Mouse (Mus musculus): ENCODE measurements around the gene Cd82. TPM values are rescaled to one million over a fixed set of nuclear protein-coding genes. Genes with fewer than 3 reads are reported as not detected.

The Cd82 gene
- polyA plus RNA-seq, 1 experiment = 42.7 TPM

DNA sequence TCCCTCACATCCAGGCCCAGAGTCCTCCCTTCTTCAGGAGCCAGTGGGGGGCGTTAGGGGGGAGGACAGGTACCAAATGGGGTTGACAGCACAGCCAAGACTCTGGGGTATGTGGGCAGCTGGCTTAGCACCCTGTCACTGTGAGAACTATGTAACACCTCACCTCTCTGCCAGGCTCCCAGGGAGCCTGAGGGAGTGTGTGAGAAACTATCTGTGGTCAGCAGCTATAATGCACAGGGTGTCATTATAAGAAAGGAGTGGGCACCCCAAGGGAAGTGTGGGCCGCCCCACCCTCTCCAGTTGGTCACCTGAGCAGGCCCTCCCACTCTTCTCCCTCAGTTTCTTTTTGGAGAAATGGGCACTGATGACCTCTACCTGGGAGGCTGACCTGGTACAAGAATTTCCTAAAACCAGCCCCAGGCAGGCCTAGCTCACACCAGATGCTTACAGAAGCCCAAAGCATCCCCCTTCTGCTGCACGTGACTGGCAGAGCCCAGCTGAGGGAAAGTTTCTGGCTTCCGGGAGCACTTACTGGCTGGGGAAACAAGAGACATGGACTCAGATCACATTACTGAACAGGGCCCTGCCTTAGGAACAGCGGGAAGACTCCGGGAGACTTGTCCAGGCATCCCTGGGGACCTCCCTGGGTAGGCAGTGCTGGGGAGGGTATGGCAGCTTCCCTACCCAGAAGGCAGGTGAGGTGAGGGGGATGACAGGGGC lies 11.6 kb downstream of the Cd82 start:
- H3K27me3 ChIP-seq (ENCODE audit: control insufficient read depth) = no peaks in the 10 kb centered on the region
- peaks cover 100% of the 10 kb centered on the region for H3K36me3 ChIP-seq (ENCODE audit: control insufficient read depth)
- peaks cover 100% of the 10 kb centered on the region for H3K4me1 ChIP-seq (ENCODE audit: control insufficient read depth)
- H3K4me3 ChIP-seq (replicated peaks) = no peak overlapping the region
- no peaks in the 10 kb centered on the region for H3K9me3 ChIP-seq (ENCODE audit: control insufficient read depth, low read length)
- TF ChIP-seq GATA1 (IDR thresholded peaks at IDR 0.05; ENCODE audit: low read length) (no peak), TAL1 (IDR thresholded peaks at IDR 0.05; ENCODE audit: low read length) (no peak)

GRCm38 (mm10) chr2:93450695-93451094 lies 12.2 kb downstream of the Cd82 start:
- H3K27me3 ChIP-seq (ENCODE audit: control insufficient read depth) = no peaks in the 10 kb centered on the region
- H3K4me1 ChIP-seq (ENCODE audit: control insufficient read depth) = peaks cover 100% of the 10 kb centered on the region

DNA sequence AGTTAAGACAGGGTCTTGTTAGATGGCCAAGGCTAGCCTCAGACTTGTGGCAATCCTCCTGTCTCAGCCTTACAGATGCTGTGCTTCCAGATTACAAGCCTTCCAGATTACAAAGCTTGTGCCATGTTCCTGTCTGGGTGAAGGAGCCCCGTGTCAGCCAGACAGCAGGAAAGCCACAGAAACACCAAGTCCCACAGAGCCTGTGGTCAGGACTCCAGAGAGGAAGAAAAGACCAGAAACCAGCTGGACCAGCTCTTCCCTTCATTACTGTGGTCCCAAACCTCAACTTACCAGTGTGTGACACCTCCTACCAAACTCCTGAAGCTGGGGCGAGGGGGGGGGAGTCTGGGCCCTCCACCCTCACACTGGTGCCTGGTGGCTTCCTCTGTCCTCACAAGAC lies 13.3 kb downstream of the Cd82 start:
- Histone ChIP-seq H3K36me3 (ENCODE audit: control insufficient read depth) (peaks cover 100% of the 10 kb centered on the region), H3K27me3 (ENCODE audit: control insufficient read depth) (no peaks in the 10 kb centered on the region), H3K9me3 (ENCODE audit: control insufficient read depth, low read length) (no peaks in the 10 kb centered on the region), H3K4me1 (ENCODE audit: control insufficient read depth) (peaks cover 100% of the 10 kb centered on the region), H3K4me3 (replicated peaks) (no peak overlapping the region)
- TF ChIP-seq GATA1 (IDR thresholded peaks at IDR 0.05; ENCODE audit: low read length) = no peak
- TF ChIP-seq TAL1 (IDR thresholded peaks at IDR 0.05; ENCODE audit: low read length) = no peak

More at GRCm38 (mm10) chr2:93450695-93451094, 12.2 kb downstream of the Cd82 start:
- Histone ChIP-seq H3K36me3 (ENCODE audit: control insufficient read depth) (peaks cover 100% of the 10 kb centered on the region), H3K9me3 (ENCODE audit: control insufficient read depth, low read length) (no peaks in the 10 kb centered on the region), H3K4me3 (replicated peaks) (no peak overlapping the region)
- no peak for TF ChIP-seq GATA1 (IDR thresholded peaks at IDR 0.05; ENCODE audit: low read length)
- no peak for TF ChIP-seq TAL1 (IDR thresholded peaks at IDR 0.05; ENCODE audit: low read length)

- Histone ChIP-seq H3K4me3 (replicated peaks) (peak overlapping the region; percentile 53), H3K36me3 (ENCODE audit: control insufficient read depth) (peaks cover 100% of the 10 kb centered on the region), H3K27me3 (ENCODE audit: control insufficient read depth) (no peaks in the 10 kb centered on the region), H3K9me3 (ENCODE audit: control insufficient read depth, low read length) (no peaks in the 10 kb centered on the region), H3K4me1 (ENCODE audit: control insufficient read depth) (peaks cover 100% of the 10 kb centered on the region)
- TF ChIP-seq GATA1 (IDR thresholded peaks at IDR 0.05; ENCODE audit: low read length) = no peak
- no peak for TF ChIP-seq TAL1 (IDR thresholded peaks at IDR 0.05; ENCODE audit: low read length)
These were observed 14.2 kb downstream of the Cd82 start for GRCm38 (mm10) chr2:93448774-93449173.

GRCm38 (mm10) chr2:93447500-93448249 lies 15.3 kb downstream of the Cd82 start:
- Histone ChIP-seq H3K27me3 (ENCODE audit: control insufficient read depth) (no peaks in the 10 kb centered on the region), H3K9me3 (ENCODE audit: control insufficient read depth, low read length) (no peaks in the 10 kb centered on the region), H3K4me1 (ENCODE audit: control insufficient read depth) (peaks cover 100% of the 10 kb centered on the region), H3K36me3 (ENCODE audit: control insufficient read depth) (peaks cover 100% of the 10 kb centered on the region), H3K4me3 (replicated peaks) (peak overlapping the region; percentile 53)
- TF ChIP-seq TAL1 (IDR thresholded peaks at IDR 0.05; ENCODE audit: low read length) = peak; percentile 89
- TF ChIP-seq GATA1 (IDR thresholded peaks at IDR 0.05; ENCODE audit: low read length) = peak; percentile 78

GRCm38 (mm10) chr2:93446606-93447353 lies 16.2 kb downstream of the Cd82 start:
- Histone ChIP-seq H3K4me3 (replicated peaks) (peak overlapping the region; percentile 53), H3K4me1 (ENCODE audit: control insufficient read depth) (peaks cover 92% of the 10 kb centered on the region), H3K9me3 (ENCODE audit: control insufficient read depth, low read length) (no peaks in the 10 kb centered on the region), H3K36me3 (ENCODE audit: control insufficient read depth) (peaks cover 100% of the 10 kb centered on the region), H3K27me3 (ENCODE audit: control insufficient read depth) (no peaks in the 10 kb centered on the region)
- TF ChIP-seq GATA1 (IDR thresholded peaks at IDR 0.05; ENCODE audit: low read length) (peak; percentile 60), TAL1 (IDR thresholded peaks at IDR 0.05; ENCODE audit: low read length) (no peak)

DNA sequence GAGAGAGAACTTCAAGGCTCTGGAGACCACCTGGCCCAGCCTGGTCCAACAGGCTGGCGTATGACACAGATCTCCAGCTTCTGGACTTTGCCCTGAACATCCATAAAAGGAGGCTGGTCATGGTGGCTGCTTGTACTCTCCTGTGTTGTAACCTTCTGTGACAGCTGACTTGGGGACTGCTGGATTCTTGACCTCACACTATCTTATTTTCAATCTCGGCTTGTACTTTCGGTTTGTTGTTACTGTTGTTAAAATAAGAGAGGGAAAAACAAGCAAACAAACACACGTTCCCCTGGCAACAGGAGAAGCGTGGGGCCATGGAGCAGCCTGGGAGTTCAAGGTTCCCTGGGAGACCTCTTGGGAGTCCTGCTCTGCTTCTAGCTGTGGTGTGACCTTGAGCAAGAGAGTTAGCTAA lies 17.7 kb downstream of the Cd82 start:
- TF ChIP-seq TAL1 (IDR thresholded peaks at IDR 0.05; ENCODE audit: low read length) = no peak
- TF ChIP-seq GATA1 (IDR thresholded peaks at IDR 0.05; ENCODE audit: low read length) = no peak
- peaks cover 100% of the 10 kb centered on the region for H3K36me3 ChIP-seq (ENCODE audit: control insufficient read depth)
- no peak overlapping the region for H3K4me3 ChIP-seq (replicated peaks)
- H3K4me1 ChIP-seq (ENCODE audit: control insufficient read depth) = peaks cover 92% of the 10 kb centered on the region
- H3K9me3 ChIP-seq (ENCODE audit: control insufficient read depth, low read length) = no peaks in the 10 kb centered on the region
- no peaks in the 10 kb centered on the region for H3K27me3 ChIP-seq (ENCODE audit: control insufficient read depth)

DNA sequence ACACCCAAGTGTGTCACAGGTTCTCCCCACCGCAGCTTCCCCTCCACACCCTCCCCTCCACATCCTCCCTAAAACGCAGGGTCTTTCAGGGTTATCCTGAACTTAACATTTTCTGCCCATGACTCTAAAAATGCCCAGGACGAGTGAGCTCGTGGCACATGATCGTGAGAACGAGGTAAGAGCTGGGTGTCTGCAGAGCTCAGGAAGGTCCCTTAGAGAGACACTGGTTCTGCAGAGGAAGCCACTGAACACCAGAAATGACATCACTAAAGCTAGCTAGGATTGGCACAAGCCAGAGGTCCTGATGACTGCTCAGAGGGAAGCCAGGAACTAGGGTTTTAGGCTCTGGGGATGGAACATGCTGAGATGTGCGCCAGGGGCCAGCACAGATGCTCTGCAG lies 18.7 kb downstream of the Cd82 start:
- H3K9me3 ChIP-seq (ENCODE audit: control insufficient read depth, low read length) = no peaks in the 10 kb centered on the region
- H3K4me3 ChIP-seq (replicated peaks) = no peak overlapping the region
- H3K36me3 ChIP-seq (ENCODE audit: control insufficient read depth) = peaks cover 100% of the 10 kb centered on the region
- TF ChIP-seq TAL1 (IDR thresholded peaks at IDR 0.05; ENCODE audit: low read length) (no peak), GATA1 (IDR thresholded peaks at IDR 0.05; ENCODE audit: low read length) (no peak)
- H3K27me3 ChIP-seq (ENCODE audit: control insufficient read depth) = no peaks in the 10 kb centered on the region
- peaks cover 91% of the 10 kb centered on the region for H3K4me1 ChIP-seq (ENCODE audit: control insufficient read depth)

GRCm38 (mm10) chr2:93443106-93443505 lies 19.8 kb downstream of the Cd82 start:
- Histone ChIP-seq H3K9me3 (ENCODE audit: control insufficient read depth, low read length) (no peaks in the 10 kb centered on the region), H3K36me3 (ENCODE audit: control insufficient read depth) (peaks cover 100% of the 10 kb centered on the region), H3K4me3 (replicated peaks) (no peak overlapping the region), H3K4me1 (ENCODE audit: control insufficient read depth) (peaks cover 88% of the 10 kb centered on the region), H3K27me3 (ENCODE audit: control insufficient read depth) (no peaks in the 10 kb centered on the region)
- no peak for TF ChIP-seq GATA1 (IDR thresholded peaks at IDR 0.05; ENCODE audit: low read length)
- TF ChIP-seq TAL1 (IDR thresholded peaks at IDR 0.05; ENCODE audit: low read length) = no peak
